Mouse (Mus musculus): ENCODE measurements around the gene Aldh9a1. TPM values are rescaled to one million over a fixed set of nuclear protein-coding genes. Genes with fewer than 3 reads are reported as not detected.
A peak's percentile ranks its signal among the peaks of the same experiment; 100 is the strongest.

The Aldh9a1 gene
- polyA plus RNA-seq, 1 experiment: 17.6 TPM

DNA sequence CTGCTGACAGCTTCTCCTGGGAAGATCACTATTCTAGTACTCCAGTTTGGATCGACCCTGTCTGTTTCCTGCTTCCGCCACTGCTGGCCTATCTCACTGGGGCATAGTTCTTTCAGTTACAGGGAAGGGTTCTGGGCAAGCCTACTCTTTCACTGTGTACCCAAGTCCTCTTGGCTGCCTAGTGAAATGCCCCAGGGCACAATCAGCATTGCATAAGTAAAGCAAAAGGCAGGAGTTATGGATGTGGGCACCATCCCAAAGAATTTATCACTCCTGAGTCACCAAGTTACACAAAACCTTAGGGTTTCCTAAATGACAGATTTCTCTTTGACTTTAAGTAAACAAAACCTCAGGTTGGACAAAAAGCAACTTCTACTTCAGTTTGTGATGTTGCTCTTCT lies 37.5 kb downstream of the Aldh9a1 start:
- Histone ChIP-seq H3K79me2 (ENCODE audit: control insufficient read depth, insufficient read depth) (no peaks in the 10 kb centered on the region), H3K27me3 (ENCODE audit: control insufficient read depth, insufficient read depth, insufficient read length) (no peaks in the 10 kb centered on the region), H3K4me2 (ENCODE audit: low read depth) (peak overlapping the region; percentile 51), H3K36me3 (ENCODE audit: control insufficient read depth, insufficient read depth) (no peaks in the 10 kb centered on the region), H3ac (ENCODE audit: control insufficient read depth, insufficient read length) (no peak overlapping the region), H3K4me3 (no peak overlapping the region)
- no peak for TF ChIP-seq E2F4 (IDR thresholded peaks at IDR 0.05; ENCODE audit: insufficient read depth)
- TF ChIP-seq CEBPB (IDR thresholded peaks at IDR 0.05; ENCODE audit: insufficient read depth, poor library complexity, severe bottlenecking): peak; percentile 77

DNA sequence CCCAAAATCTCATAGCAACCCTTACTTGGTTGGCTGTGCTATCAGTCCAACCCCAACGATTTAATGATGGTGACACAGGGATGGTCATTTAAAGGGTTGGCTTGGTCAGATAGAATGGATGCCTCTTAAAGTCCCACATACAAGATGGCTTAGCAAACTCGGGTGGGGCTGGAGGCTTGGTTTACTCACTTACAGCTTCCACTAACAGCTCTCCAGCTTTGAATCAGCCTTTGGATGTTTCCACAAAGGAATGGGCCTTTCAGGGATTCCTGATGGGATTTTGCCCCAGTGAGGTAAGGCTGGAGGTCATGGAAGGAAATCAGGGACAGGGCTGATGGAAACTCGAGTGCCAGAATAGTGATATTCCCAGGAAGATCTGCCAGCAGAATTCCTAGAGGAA lies 38.0 kb downstream of the Aldh9a1 start:
- Histone ChIP-seq H3K4me3 (no peak overlapping the region), H3K79me2 (ENCODE audit: control insufficient read depth, insufficient read depth) (no peaks in the 10 kb centered on the region), H3K4me2 (ENCODE audit: low read depth) (peak overlapping the region; percentile 51), H3K27me3 (ENCODE audit: control insufficient read depth, insufficient read depth, insufficient read length) (no peaks in the 10 kb centered on the region), H3ac (ENCODE audit: control insufficient read depth, insufficient read length) (no peak overlapping the region), H3K36me3 (ENCODE audit: control insufficient read depth, insufficient read depth) (no peaks in the 10 kb centered on the region)
- TF ChIP-seq POLR2AphosphoS2 (IDR thresholded peaks at IDR 0.05; ENCODE audit: insufficient read length, low read depth) (no peak), E2F4 (IDR thresholded peaks at IDR 0.05; ENCODE audit: insufficient read depth) (no peak), MAX (IDR thresholded peaks at IDR 0.05; ENCODE audit: low read depth) (no peak)

DNA sequence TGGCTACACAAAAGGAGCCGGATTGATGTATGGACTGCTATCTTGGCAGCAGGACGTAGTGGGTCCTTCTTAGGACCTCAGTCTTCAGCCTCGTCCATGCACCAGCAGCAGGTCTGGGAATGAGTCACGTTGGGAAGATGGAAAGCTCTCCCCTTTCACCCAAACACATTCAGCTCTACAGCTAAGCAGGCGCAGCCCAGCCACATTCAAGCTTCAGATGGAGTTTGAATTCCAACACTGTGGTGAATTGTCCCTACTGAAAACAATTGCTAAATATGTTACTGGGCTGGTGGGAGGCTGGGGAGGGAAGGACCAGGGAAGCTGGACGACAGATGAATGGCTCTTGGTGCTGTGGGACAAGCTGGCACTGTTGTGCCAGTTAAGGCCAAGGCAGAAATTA lies 38.8 kb downstream of the Aldh9a1 start:
- Histone ChIP-seq H3K4me2 (ENCODE audit: low read depth) (no peak overlapping the region), H3K36me3 (ENCODE audit: control insufficient read depth, insufficient read depth) (no peaks in the 10 kb centered on the region), H3ac (ENCODE audit: control insufficient read depth, insufficient read length) (no peak overlapping the region)

DNA sequence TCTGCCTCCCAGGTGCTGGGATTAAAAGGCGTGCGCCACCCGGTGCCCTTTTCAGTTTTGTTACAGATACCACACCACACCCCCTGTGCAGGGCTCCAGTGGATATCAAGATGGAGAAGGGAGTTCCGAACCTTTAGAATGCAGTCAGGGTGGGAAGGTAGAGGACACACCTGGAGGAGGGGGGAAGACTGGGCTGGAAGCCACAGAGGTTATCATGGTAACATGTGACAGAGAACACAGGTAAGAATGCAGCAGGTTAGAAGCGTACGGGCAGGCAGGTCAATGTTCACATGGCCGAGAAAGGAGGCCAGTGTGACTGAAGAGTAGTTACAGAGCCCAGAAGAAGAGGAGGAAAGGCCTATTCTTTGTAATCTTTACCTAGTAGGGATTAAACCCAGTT lies 39.8 kb downstream of the Aldh9a1 start:
- H3K27me3 ChIP-seq (ENCODE audit: control insufficient read depth, insufficient read depth, insufficient read length): no peaks in the 10 kb centered on the region
- no peaks in the 10 kb centered on the region for H3K79me2 ChIP-seq (ENCODE audit: control insufficient read depth, insufficient read depth)
- no peaks in the 10 kb centered on the region for H3K36me3 ChIP-seq (ENCODE audit: control insufficient read depth, insufficient read depth)
- no peak for TF ChIP-seq POLR2AphosphoS2 (IDR thresholded peaks at IDR 0.05; ENCODE audit: insufficient read length, low read depth)
- TF ChIP-seq TCF12 (IDR thresholded peaks at IDR 0.05; ENCODE audit: insufficient read depth, poor library complexity, severe bottlenecking): no peak
- TF ChIP-seq MYOD1 (IDR thresholded peaks at IDR 0.05; ENCODE audit: control insufficient read depth in 1 of 3, insufficient read length in 2 of 3, low read depth in 2 of 3): no peak
- no peak for TF ChIP-seq USF1 (IDR thresholded peaks at IDR 0.05; ENCODE audit: low read depth)
- TF ChIP-seq CEBPB (IDR thresholded peaks at IDR 0.05; ENCODE audit: insufficient read depth, poor library complexity, severe bottlenecking): no peak
- TF ChIP-seq E2F4 (IDR thresholded peaks at IDR 0.05; ENCODE audit: insufficient read depth): no peak
- no peak for TF ChIP-seq POLR2A (IDR thresholded peaks at IDR 0.05; ENCODE audit: insufficient read length, low read depth)
- no peak for TF ChIP-seq TCF3 (IDR thresholded peaks at IDR 0.05; ENCODE audit: insufficient read length, low read depth)
- no peak for TF ChIP-seq SRF (IDR thresholded peaks at IDR 0.05; ENCODE audit: control insufficient read depth, insufficient read length, low read depth)
- TF ChIP-seq MAX (IDR thresholded peaks at IDR 0.05; ENCODE audit: low read depth): no peak
- TF ChIP-seq MYOG (IDR thresholded peaks at IDR 0.05; ENCODE audit: control insufficient read depth in 1 of 3, insufficient read depth in 1 of 3, insufficient read length in 2 of 3, low read depth in 2 of 3): no peak
- TF ChIP-seq REST (IDR thresholded peaks at IDR 0.05; ENCODE audit: insufficient read depth, insufficient read length): no peak
- no peak overlapping the region for H3K4me2 ChIP-seq (ENCODE audit: low read depth)
- no peak overlapping the region for H3K4me3 ChIP-seq
- no peak overlapping the region for H3ac ChIP-seq (ENCODE audit: control insufficient read depth, insufficient read length)

More for the DNA sequence above, 38.8 kb downstream of the Aldh9a1 start:
- Histone ChIP-seq H3K79me2 (ENCODE audit: control insufficient read depth, insufficient read depth) (no peaks in the 10 kb centered on the region), H3K27me3 (ENCODE audit: control insufficient read depth, insufficient read depth, insufficient read length) (no peaks in the 10 kb centered on the region), H3K4me3 (no peak overlapping the region)
- TF ChIP-seq POLR2A (IDR thresholded peaks at IDR 0.05; ENCODE audit: insufficient read length, low read depth) (no peak), TCF12 (IDR thresholded peaks at IDR 0.05; ENCODE audit: insufficient read depth, poor library complexity, severe bottlenecking) (no peak), MAX (IDR thresholded peaks at IDR 0.05; ENCODE audit: low read depth) (no peak), E2F4 (IDR thresholded peaks at IDR 0.05; ENCODE audit: insufficient read depth) (no peak), SRF (IDR thresholded peaks at IDR 0.05; ENCODE audit: control insufficient read depth, insufficient read length, low read depth) (no peak), CEBPB (IDR thresholded peaks at IDR 0.05; ENCODE audit: insufficient read depth, poor library complexity, severe bottlenecking) (no peak)

DNA sequence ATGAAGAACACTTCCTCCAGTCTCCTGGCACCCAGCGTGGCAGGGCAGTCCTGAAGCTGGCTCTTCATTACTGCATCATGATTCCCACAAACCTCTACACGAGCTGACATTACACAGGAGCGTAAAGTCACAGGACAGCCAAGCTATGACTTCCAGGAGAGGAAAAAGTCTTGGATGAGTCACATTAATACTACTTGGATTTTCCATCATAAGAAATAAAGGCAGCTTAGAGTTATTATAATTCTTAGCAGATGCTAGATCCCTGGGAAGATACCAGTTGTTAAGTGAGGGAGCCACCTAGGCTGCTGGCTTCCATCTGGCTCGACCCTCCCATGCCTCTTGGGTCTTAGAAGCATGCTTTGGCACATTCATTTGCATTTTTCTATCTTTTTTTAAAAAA lies 40.6 kb downstream of the Aldh9a1 start:
- H3K4me2 ChIP-seq (ENCODE audit: low read depth): no peak overlapping the region
- H3K79me2 ChIP-seq (ENCODE audit: control insufficient read depth, insufficient read depth): no peaks in the 10 kb centered on the region
- TF ChIP-seq MAX (IDR thresholded peaks at IDR 0.05; ENCODE audit: low read depth) (no peak), E2F4 (IDR thresholded peaks at IDR 0.05; ENCODE audit: insufficient read depth) (no peak), POLR2AphosphoS2 (IDR thresholded peaks at IDR 0.05; ENCODE audit: insufficient read length, low read depth) (no peak), USF1 (IDR thresholded peaks at IDR 0.05; ENCODE audit: low read depth) (no peak), MYOG (IDR thresholded peaks at IDR 0.05; ENCODE audit: control insufficient read depth in 1 of 3, insufficient read depth in 1 of 3, insufficient read length in 2 of 3, low read depth in 2 of 3) (no peak), POLR2A (IDR thresholded peaks at IDR 0.05; ENCODE audit: insufficient read length, low read depth) (no peak), TCF3 (IDR thresholded peaks at IDR 0.05; ENCODE audit: insufficient read length, low read depth) (no peak), REST (IDR thresholded peaks at IDR 0.05; ENCODE audit: insufficient read depth, insufficient read length) (no peak), CEBPB (IDR thresholded peaks at IDR 0.05; ENCODE audit: insufficient read depth, poor library complexity, severe bottlenecking) (no peak), TCF12 (IDR thresholded peaks at IDR 0.05; ENCODE audit: insufficient read depth, poor library complexity, severe bottlenecking) (no peak), SRF (IDR thresholded peaks at IDR 0.05; ENCODE audit: control insufficient read depth, insufficient read length, low read depth) (no peak), MYOD1 (IDR thresholded peaks at IDR 0.05; ENCODE audit: control insufficient read depth in 1 of 3, insufficient read length in 2 of 3, low read depth in 2 of 3) (no peak)
- no peak overlapping the region for H3K4me3 ChIP-seq
- no peaks in the 10 kb centered on the region for H3K27me3 ChIP-seq (ENCODE audit: control insufficient read depth, insufficient read depth, insufficient read length)
- no peak overlapping the region for H3ac ChIP-seq (ENCODE audit: control insufficient read depth, insufficient read length)
- no peaks in the 10 kb centered on the region for H3K36me3 ChIP-seq (ENCODE audit: control insufficient read depth, insufficient read depth)
